Mouse (Mus musculus) cerebellum, adult 18-20 months (tissue): ENCODE data around the gene Tmem121b.
A peak's percentile ranks its signal among the peaks of the same experiment; 100 is the strongest.

Source experiments
- DNase-seq, 2 experiments: peaks; one replicate each; pipeline ENCODE4 v3.0.0; 2021

The Tmem121b gene

DNA sequence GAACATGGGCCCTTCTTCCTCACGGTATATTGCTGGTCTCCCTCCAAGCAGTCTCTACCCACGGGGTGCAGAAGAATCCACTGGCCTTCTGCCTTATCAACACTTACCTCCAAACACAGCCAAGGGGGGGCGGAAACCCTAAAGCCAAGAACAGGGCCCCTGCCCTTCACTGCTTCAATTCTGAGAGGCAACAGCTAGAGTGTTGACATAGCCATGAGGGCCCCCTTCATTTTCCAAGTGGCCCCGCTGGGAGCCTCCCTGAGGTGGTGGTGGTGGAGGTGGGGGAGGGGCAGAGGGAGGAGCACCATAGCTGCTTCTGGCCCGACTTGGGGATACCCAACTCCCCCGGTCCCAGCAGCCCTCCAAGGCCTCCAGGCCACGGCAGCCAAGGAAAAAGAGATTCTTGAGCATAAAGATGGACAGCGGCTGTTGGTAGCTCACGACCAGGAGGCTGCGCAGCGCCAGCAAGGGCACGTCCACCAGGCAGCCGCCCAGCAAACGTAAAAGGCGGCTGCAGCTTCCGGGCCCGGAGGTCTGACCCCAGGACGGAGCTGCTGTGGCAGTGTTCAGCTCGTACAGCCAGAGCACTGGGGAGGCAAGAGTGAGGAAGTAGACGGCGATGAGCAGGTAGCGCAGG is 1.6 kb downstream of the Tmem121b start:
- no peak for DNase-seq

DNA sequence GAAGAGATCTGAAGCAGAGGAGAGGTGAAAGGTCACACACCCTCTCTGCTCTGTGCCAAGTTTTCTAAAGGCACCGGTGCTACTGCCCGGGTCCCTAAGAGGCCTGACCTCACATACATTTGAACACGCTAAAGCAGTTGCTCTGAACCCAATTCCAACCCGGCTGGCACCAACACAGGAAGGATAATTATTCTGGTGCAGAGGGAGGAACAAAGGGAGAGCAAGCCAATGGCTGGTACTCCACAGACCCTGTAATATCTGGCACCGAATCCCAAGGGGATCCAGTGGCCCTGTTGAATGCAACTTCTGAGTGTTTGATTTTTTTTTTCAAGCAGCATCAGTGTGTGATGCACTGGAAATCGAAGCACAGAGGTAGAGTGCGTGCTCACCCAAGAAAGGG is 2.5 kb downstream of the Tmem121b start:
- DNase-seq, result no peak

- no peak for DNase-seq
These were observed 4.1 kb downstream of the Tmem121b start for GRCm38 (mm10) chr6:120489461-120489860.

- no peak for DNase-seq
These were observed 5.0 kb downstream of the Tmem121b start for GRCm38 (mm10) chr6:120488647-120489046.

- peak in 1 of 2 experiments; percentile 28 for DNase-seq
These were observed 7.5 kb downstream of the Tmem121b start for GRCm38 (mm10) chr6:120486051-120486510.

- DNase-seq, result no peak
These were observed 8.6 kb downstream of the Tmem121b start for GRCm38 (mm10) chr6:120485038-120485437.

- peak; percentile 26 to 40 for DNase-seq
These were observed 10.4 kb downstream of the Tmem121b start for GRCm38 (mm10) chr6:120483211-120483626.

GRCm38 (mm10) chr6:120482756-120483155 is 10.9 kb downstream of the Tmem121b start:
- DNase-seq, result no peak

- DNase-seq, result no peak
These were observed 11.6 kb downstream of the Tmem121b start for GRCm38 (mm10) chr6:120482021-120482420.

GRCm38 (mm10) chr6:120481538-120481937 is 12.1 kb downstream of the Tmem121b start:
- DNase-seq, result no peak

DNA sequence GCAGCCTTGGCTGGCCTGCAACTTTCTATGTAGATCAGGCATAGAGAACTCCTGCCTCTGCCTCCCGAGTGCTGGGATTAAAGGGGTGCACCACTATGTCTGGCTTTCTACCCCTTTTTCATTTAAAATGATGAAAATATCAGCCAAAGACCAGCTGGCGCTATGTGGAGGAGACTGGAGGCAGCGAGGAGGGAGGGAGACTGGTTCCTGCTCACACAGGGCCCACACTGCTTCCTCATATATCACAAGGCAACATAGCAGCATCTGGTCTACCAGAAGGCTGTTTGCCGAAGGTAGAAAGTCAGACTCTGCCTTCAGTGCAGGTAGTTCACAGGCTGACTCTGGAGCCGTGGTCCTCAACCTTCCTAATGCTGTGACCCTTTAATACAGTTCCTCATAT is 13.2 kb downstream of the Tmem121b start:
- no peak for DNase-seq

GRCm38 (mm10) chr6:120479302-120479701 is 14.3 kb downstream of the Tmem121b start:
- DNase-seq, result no peak

DNA sequence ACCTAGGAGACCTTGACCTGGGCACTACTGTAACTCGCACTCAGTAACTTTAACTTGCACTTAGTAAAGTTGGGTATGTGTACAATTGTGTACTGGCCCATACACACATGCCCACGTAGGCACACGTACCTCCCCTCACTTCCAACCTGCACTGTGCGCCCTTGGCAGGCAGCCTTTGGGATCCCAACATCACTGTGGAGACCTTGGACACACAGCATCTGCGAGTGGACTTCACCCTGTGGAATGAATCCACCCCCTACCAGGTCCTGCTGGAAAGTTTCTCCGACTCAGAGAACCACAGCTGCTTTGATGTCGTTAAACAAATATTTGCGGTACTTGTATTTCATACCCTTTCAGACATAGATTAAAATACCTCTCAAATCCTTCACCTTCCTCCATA is 18.3 kb downstream of the Tmem121b start:
- DNase-seq, result no peak

GRCm38 (mm10) chr6:120473427-120473826 is 20.2 kb downstream of the Tmem121b start:
- DNase-seq, result no peak

DNA sequence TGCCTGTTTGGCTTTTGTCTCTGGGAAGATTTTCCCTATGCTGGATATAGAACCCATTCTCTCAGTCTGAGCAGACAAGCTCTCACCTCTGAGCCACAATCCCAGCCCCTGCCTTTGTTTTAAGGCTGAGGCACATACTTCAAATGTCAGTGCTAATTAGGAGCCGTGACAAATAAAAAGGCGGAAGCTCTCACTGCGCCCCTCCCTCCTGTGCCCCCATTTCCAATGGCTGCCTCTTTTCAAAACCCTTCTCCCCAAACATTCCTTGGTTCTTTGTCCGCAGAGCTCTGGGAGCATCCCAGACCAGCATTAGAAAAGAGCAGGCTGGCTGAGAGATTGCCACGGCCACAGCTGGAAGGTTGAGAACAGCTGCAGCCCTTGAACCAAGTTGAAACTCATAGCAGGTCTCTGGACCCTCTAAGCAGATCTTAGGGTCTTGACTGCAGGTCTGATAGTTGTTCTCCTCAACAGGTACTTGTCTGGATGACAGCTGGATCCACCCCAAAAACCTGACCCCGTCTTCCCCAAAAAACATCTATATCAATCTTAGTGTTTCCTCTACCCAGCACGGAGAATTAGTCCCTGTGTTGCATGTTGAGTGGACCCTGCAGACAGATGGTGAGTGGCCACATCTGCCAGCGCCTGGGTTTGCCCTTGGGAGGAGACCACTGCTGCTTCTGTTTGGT is 21.0 kb downstream of the Tmem121b start:
- no peak for DNase-seq

GRCm38 (mm10) chr6:120471991-120472441 is 21.6 kb downstream of the Tmem121b start:
- no peak for DNase-seq

GRCm38 (mm10) chr6:120470666-120471065 is 22.9 kb downstream of the Tmem121b start:
- no peak for DNase-seq

- no peak for DNase-seq
These were observed 23.8 kb downstream of the Tmem121b start for GRCm38 (mm10) chr6:120469770-120470169.

DNA sequence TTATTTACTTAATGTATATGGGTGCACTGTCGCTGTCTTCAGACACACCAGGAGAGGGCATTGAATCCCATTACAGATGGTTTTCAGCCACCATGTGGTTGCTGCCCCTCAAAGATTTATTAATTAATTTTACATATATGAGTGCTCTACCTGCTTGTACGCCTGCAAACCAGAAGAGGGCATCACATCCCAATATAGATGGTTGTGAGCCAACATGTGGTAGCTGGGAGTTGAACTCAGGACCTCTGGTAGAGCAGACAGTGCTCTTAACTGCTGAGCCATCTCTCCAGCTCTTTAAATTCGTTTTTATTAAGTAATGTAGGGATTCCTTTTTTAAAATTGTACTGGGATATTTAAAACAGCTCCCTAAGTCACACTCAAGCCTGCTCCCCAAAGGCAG is 24.3 kb downstream of the Tmem121b start:
- no peak for DNase-seq

DNA sequence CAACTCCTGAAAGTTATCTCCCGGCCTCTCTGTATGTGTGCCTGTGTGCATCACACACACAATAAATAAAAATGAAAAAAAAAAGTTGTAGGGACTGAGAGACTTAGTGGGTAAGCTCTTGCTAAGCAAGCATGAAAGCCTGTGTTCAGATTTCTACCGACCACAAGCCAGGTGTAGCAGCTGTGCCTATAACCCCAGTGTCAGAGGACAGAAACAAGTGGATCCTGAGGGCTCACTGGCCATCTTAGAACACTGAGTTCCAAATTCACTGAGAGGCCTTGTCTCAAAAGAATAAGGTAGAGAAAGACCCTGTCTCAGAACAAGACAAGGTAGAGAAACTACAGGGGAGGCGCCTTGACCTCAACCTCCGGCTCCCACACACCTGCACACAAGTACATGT is 25.3 kb downstream of the Tmem121b start:
- no peak for DNase-seq

DNA sequence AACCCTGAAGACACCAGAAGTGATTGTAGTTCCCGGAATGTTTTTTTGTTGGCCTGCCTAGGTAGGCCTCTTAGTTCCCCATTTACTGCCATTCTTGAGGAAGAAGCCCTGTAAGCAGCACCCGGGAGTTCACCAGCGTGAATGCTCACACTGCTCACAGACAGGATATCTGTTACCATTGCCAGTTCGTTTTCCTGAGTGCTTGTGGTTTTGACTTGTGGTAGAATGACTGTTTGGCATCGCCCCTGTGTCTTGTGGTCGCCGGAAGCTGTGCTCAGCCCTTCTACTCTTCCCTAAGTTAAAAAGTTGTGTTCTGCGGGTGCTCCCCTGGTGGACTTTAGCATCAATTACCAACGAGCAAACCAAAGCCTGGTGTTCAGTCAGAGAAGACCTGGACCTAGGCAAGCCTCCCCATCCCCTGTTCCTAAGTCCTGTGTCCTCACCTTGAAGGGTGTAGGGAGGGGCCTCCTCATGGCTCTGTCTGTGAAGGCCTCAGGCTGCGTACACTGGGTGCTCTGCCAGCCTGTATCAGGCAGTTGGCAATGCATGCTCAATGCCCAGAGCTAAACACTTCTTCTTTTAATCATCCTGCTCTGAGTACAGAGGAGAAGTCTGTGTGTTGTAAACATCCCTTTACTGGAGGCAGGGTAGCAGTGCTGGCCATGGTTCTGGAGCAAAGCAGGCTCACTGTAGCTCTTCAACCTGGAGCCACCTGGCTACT is 26.8 kb downstream of the Tmem121b start:
- DNase-seq, result no peak

GRCm38 (mm10) chr6:120465393-120465792 is 28.2 kb downstream of the Tmem121b start:
- no peak for DNase-seq

DNA sequence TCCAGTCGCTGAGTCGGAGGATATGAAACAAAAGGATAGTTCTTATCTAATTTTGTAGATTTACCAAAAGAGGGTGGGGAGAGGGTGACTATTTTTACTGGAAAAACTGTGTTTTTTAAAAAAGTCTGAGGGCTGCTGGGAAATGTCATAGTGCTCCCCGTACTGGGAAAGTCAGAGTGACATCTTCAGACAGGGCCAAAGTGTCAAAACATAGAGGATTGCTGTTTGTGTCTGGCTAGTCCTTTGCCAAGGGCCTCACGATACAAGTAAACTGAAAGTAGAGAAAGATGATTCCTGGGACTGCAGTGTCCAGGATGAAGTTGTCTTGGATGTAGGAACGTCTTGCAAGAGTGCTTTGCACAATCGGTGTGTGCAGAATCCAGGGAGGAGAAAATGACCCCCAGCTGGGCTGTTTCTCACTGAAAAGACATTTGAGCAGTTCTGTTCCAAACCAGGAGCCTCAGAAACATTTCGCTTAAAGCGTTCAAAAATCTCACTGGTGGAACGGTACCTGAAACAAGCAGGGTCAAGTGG is 29.1 kb downstream of the Tmem121b start:
- no peak for DNase-seq

DNA sequence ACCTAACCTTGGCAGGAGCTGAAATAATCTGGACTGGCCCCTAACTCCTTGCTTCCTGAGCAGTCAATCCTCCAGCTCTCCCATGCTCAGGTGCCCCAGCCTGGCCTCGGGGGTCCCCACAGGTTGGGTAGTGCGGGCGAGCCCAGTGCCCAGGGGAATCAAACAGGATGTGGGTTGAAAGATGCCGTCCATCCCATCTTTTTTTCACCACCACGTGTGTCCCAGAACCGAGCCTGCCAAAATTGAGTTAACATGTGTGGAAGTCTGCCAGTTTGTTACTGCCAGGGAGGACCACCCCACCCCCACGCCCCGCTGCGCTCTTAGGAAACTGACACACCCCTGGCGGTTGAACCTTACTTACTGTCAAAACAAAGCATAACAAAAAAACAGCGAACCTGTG is 29.7 kb downstream of the Tmem121b start:
- no peak for DNase-seq
